14 mouse cellular contexts compared by ENCODE assay signal in genomic region chr7:82744167-82744715, GRCm38 (mm10).
DNase-seq lines count a peak whose midpoint lies in the region; ATAC-seq lines count a peak whose summit lies in the region.
"Had no signal": no experiment of that assay in that cellular context is flagged by ENCODE, and none has a peak within 500 bp of the region (broad histone marks: within the 10 kb centered on the region; RNA-seq: fewer than 3 reads in every experiment).

No protein-coding gene starts in this region.

- no peak overlapping the region for H3K4me3 ChIP-seq in hindbrain, embryonic 15.5 days
- H3K4me3 ChIP-seq: liver, embryonic 13.5 days; midbrain, embryonic 15.5 days had no signal

- H3K27ac ChIP-seq in hindbrain, embryonic 15.5 days (replicated peaks): peak overlapping the region; percentile 33; the same call in 1 of the 2 replicates
- H3K27ac ChIP-seq: liver, embryonic 13.5 days had no signal

- peaks cover 14% of the 10 kb centered on the region for H3K4me1 ChIP-seq in hindbrain, embryonic 15.5 days (replicated peaks)
- H3K4me1 ChIP-seq: liver, embryonic 13.5 days had no signal

- DNase-seq in heart, adult 11 months: peak; percentile 70
- no peak for DNase-seq in heart, postnatal 4 days
- DNase-seq in layer of hippocampus, adult 9-11 months: peak; percentile 50
- no peak for DNase-seq in layer of hippocampus, adult 18-20 months (ENCODE audit: low spot score in 2 of 2)
- peak; percentile 44 for DNase-seq in R1 (ENCODE audit: low read depth, low spot score)
- no peak for DNase-seq in Muller cell, postnatal 12 days (ENCODE audit: inconsistent ontology term)
- DNase-seq: cerebellum, postnatal 36 days; kidney, postnatal 14 days; liver, embryonic 13.5 days; right cerebral cortex, postnatal 25 days; thymus, postnatal 36 days had no signal

- no peaks in the 10 kb centered on the region for H3K36me3 ChIP-seq in hindbrain, embryonic 15.5 days
- H3K36me3 ChIP-seq: liver, embryonic 13.5 days; midbrain, embryonic 15.5 days had no signal

- H3K4me2 ChIP-seq in hindbrain, embryonic 15.5 days: no peak overlapping the region; the same call in 1 of the 2 replicates
- H3K4me2 ChIP-seq: liver, embryonic 13.5 days; midbrain, embryonic 15.5 days had no signal

- ATAC-seq in hindbrain, embryonic 15.5 days (ENCODE audit: low FRiP score, low read depth): no peak
- no peak for ATAC-seq in erythroid progenitor cell, adult 5-6 weeks (replicated peaks; ENCODE audit: low FRiP score, poor library complexity, severe bottlenecking)

- 71% methylated on average over 18 of the region's 18 CpGs for WGBS in hindbrain, embryonic 15.5 days

- H3K9ac ChIP-seq in hindbrain, embryonic 15.5 days: no peak overlapping the region
- H3K9ac ChIP-seq: liver, embryonic 13.5 days; midbrain, embryonic 15.5 days had no signal

- H3K27me3 ChIP-seq in hindbrain, embryonic 15.5 days: no peaks in the 10 kb centered on the region
- H3K27me3 ChIP-seq: liver, embryonic 13.5 days; midbrain, embryonic 15.5 days had no signal

- H3K9me3 ChIP-seq in hindbrain, embryonic 15.5 days: no peaks in the 10 kb centered on the region
- H3K9me3 ChIP-seq: liver, embryonic 13.5 days; midbrain, embryonic 15.5 days had no signal

Comparison
In these comparisons a context has a peak if more than half of its experiments do, and no peak if none do; other contexts are left out.
1. DNase-seq: peak in heart, adult 11 months (single experiment), layer of hippocampus, adult 9-11 months (single experiment) and R1 (single experiment); none in heart, postnatal 4 days (single experiment), layer of hippocampus, adult 18-20 months (0 of 2) and Muller cell, postnatal 12 days (single experiment).